Mouse (Mus musculus) hindbrain, postnatal 0 days (tissue): ENCODE measurements at regions not wholly inside any gene's neighbourhood (a gene's known extent, or its start where the extent isn't known, plus 50 kb on each side); places are given as distances from the start of the nearest gene placed in this dataset.

Experiments
- ATAC-seq: fragments of 200-750 bp; cut with Nextera tagmentation; 2 replicates; pipeline ENCODE4 v1.8.0; 2017; ENCODE audit warnings: mild to moderate bottlenecking, moderate TSS enrichment, moderate library complexity
- DNase-seq: peaks from one replicate; pipeline ENCODE4 v3.0.0-alpha.2; 2015; ENCODE audit warnings: low spot score
- H3K27ac ChIP-seq: fragments of 300-500 bp; sonication (generic); 2 replicates; pipeline ENCODE4 v1.5.1; 2014; ENCODE audit warnings: mild to moderate bottlenecking
- H3K27me3 ChIP-seq: fragments of 300-500 bp; sonication (generic); 2 replicates; pipeline ENCODE4 v1.6.1; 2014; ENCODE audit warnings: low read length, mixed read lengths; ENCODE audit not compliant: insufficient read depth
- H3K36me3 ChIP-seq: fragments of 300-500 bp; sonication (generic); 2 replicates; pipeline ENCODE4 v1.6.1; 2014; ENCODE audit warnings: low read length, mixed read lengths; ENCODE audit not compliant: insufficient read depth
- H3K4me1 ChIP-seq: fragments of 300-500 bp; sonication (generic); 2 replicates; pipeline ENCODE4 v1.6.1; 2014; ENCODE audit warnings: antibody characterized with exemption, low read length, mixed read lengths; ENCODE audit not compliant: insufficient read depth
- H3K4me2 ChIP-seq: fragments of 300-500 bp; sonication (generic); 2 replicates; pipeline ENCODE4 v1.6.1; 2014; ENCODE audit warnings: low read depth, mild to moderate bottlenecking, low read length, moderate library complexity, mixed read lengths
- H3K4me3 ChIP-seq: fragments of 300-500 bp; sonication (generic); 2 replicates; pipeline ENCODE4 v1.5.1; 2014; ENCODE audit warnings: low read length
- H3K9ac ChIP-seq: fragments of 300-500 bp; sonication (generic); replicated peaks from 2 replicates; pipeline ENCODE4 v1.6.1; 2014; ENCODE audit warnings: mild to moderate bottlenecking, low read length, moderate library complexity, mixed read lengths
- H3K9me3 ChIP-seq: fragments of 300-500 bp; sonication (generic); 2 replicates; pipeline ENCODE4 v1.6.1; 2016; ENCODE audit warnings: low read length, mixed read lengths
- CTCF ChIP-seq: IDR thresholded peaks from 2 replicates; pipeline ENCODE4 v1.5.1; 2016; ENCODE audit warnings: antibody characterized with exemption, control low read depth, low read depth
- WGBS: fragments of 180-500 bp; shearing (Covaris S2); extraction: QIAGEN DNeasy Blood & Tissue Kit; methylation state at CpG from one replicate; pipeline ENCODE4 v1.1.7; 2014; 5-methylcytosine and 5-hydroxymethylcytosine counted together

DNA sequence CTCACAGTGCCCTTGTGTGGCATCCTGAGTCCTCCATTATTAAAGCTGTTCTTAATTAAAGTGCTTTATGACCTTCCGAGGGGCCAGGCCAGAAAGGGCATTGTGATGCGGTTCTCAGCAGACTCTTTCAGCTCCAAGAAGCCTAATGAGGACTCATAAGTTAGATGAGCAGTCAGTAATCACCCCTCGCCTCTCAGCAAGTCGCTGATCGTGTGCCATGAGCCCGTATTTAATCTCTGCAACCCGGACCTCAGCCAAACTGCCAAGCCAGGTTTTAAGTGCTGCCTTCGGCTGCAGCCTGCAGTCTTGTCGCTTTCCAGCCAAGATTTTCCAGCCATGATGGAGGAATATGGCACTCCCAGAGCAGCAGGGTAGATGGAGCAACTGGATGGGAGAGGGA, 56.1 kb upstream of the Rbfox1 start:
- H3K27me3 ChIP-seq: no peaks in the 10 kb centered on the region
- no peak overlapping the region for H3K4me2 ChIP-seq
- peak; percentile 74 for DNase-seq
- no peak overlapping the region for H3K27ac ChIP-seq
- WGBS: 50% methylated on average over 9 of the region's 9 CpGs
- TF ChIP-seq CTCF: no peak
- H3K4me1 ChIP-seq: no peaks in the 10 kb centered on the region
- no peak overlapping the region for H3K9ac ChIP-seq
- H3K36me3 ChIP-seq: no peaks in the 10 kb centered on the region
- no peak overlapping the region for H3K4me3 ChIP-seq
- no peaks in the 10 kb centered on the region for H3K9me3 ChIP-seq
- ATAC-seq: no peak

DNA sequence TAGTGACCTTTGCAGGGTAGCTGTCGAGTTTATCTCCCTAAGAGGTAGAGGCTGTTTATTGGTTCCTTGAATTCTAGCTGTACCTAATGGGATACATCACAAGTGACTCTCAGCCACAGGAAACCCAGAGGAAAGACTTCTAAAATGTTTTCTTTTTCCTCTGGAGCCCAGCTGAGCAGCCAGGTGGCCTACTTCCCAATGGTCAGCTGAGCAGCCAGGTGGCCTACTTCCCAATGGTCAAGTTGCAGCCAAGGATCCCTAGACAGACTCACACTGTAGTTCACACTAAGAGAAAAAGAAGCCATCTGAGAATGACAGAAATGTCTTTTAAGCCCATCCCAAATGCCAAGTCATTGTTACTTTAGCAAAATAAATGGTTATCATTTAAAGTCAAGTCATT, 61.8 kb upstream of the Rbfox1 start:
- TF ChIP-seq CTCF: no peak
- no peaks in the 10 kb centered on the region for H3K27me3 ChIP-seq
- H3K4me2 ChIP-seq: no peak overlapping the region
- DNase-seq: no peak
- no peak overlapping the region for H3K9ac ChIP-seq
- 62% methylated on average over 1 of the region's 1 CpGs for WGBS
- H3K4me3 ChIP-seq: no peak overlapping the region
- no peaks in the 10 kb centered on the region for H3K4me1 ChIP-seq
- no peaks in the 10 kb centered on the region for H3K36me3 ChIP-seq
- no peak for ATAC-seq
- H3K9me3 ChIP-seq: no peaks in the 10 kb centered on the region
- no peak overlapping the region for H3K27ac ChIP-seq

DNA sequence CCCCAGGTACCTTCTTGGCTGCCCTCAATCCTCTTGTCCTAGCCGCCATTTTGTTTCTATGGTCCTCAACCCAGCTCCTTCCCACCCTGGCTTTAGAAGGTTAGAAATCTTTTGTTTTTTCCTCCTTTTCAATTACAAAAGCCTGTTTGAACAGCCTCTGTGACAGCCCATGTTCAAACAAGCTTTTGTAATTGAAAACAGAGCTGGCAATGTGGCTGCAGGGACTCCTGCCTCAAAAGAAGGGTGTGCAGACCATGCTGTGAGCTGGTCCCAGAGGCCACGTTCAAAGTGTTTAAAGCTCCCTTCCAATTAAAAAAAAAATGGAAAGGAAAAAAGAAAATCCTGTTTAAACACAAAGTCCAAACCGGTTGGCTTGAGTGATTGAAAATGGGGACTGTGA, 68.0 kb upstream of the Rbfox1 start:
- Histone ChIP-seq H3K27me3 (no peaks in the 10 kb centered on the region), H3K4me2 (no peak overlapping the region), H3K27ac (no peak overlapping the region), H3K4me3 (no peak overlapping the region), H3K9ac (no peak overlapping the region), H3K9me3 (no peaks in the 10 kb centered on the region), H3K36me3 (no peaks in the 10 kb centered on the region), H3K4me1 (peaks cover 2% of the 10 kb centered on the region; the same call in 1 of the 2 replicates)
- no peak for ATAC-seq
- TF ChIP-seq CTCF: no peak
- DNase-seq: no peak
- 30% methylated on average over 3 of the region's 3 CpGs for WGBS

- no peak for ATAC-seq
- no peak for TF ChIP-seq CTCF
- no peak overlapping the region for H3K4me2 ChIP-seq
Measured at GRCm38 (mm10) chr16:5812245-5812820, 72.8 kb upstream of the Rbfox1 start.

GRCm38 (mm10) chr16:5811654-5811992, 73.5 kb upstream of the Rbfox1 start:
- 40% methylated on average over 2 of the region's 2 CpGs for WGBS
- DNase-seq: no peak
- no peaks in the 10 kb centered on the region for H3K9me3 ChIP-seq
- H3K27ac ChIP-seq: no peak overlapping the region; the same call in 1 of the 2 replicates
- H3K4me3 ChIP-seq: no peak overlapping the region
- H3K36me3 ChIP-seq: no peaks in the 10 kb centered on the region
- H3K4me2 ChIP-seq: no peak overlapping the region
- peaks cover 17% of the 10 kb centered on the region; the same call in 1 of the 2 replicates for H3K4me1 ChIP-seq
- H3K27me3 ChIP-seq: no peaks in the 10 kb centered on the region
- H3K9ac ChIP-seq: no peak overlapping the region
- no peak for TF ChIP-seq CTCF
- peak; percentile 55; the same call in 1 of the 2 replicates for ATAC-seq

More at GRCm38 (mm10) chr16:5812245-5812820, 72.8 kb upstream of the Rbfox1 start:
- Histone ChIP-seq H3K9me3 (no peaks in the 10 kb centered on the region), H3K36me3 (no peaks in the 10 kb centered on the region), H3K27me3 (no peaks in the 10 kb centered on the region), H3K9ac (no peak overlapping the region), H3K4me1 (peaks cover 17% of the 10 kb centered on the region; the same call in 1 of the 2 replicates), H3K4me3 (no peak overlapping the region), H3K27ac (no peak overlapping the region)
- no peak for DNase-seq
- 68% methylated on average over 2 of the region's 2 CpGs for WGBS

DNA sequence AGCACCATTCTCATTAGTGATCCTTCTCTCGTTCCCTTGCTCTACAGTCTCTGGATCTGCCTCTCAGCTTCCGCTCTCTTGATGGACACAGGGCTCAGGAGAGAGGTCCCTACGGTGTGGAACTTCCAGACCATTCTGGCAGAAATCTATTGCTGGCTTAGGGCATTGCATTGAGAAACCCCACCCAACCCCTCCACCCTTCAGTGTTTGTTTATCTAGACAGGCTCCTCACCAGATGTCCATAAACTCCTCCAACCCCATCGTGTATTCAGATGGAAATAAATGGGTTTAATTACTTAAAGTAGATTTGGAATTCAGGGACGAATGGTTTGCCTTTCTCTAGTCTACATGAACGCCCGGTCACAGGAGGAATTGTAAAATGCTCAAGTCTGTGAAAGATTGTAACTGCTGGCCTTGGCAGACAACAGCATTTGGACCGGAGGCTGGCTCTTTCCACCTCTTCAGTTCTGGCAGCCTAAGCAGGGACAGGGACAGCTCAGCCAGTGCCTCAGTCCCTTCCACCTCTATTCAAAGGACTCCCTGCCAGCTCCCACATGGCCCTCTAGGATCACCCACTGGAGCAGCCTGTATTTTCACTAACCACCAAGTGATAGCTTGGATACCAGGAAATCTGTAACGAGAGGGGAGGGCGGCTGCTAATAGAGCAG, 74.0 kb upstream of the Rbfox1 start:
- peak; percentile 71 for ATAC-seq
- WGBS: 32% methylated on average over 10 of the region's 10 CpGs
- H3K9me3 ChIP-seq: no peaks in the 10 kb centered on the region
- TF ChIP-seq CTCF: no peak
- DNase-seq: peak; percentile 64
- H3K4me1 ChIP-seq: peaks cover 17% of the 10 kb centered on the region; the same call in 1 of the 2 replicates
- H3K36me3 ChIP-seq: no peaks in the 10 kb centered on the region
- no peak overlapping the region for H3K4me2 ChIP-seq
- no peak overlapping the region for H3K4me3 ChIP-seq
- no peak overlapping the region for H3K9ac ChIP-seq
- H3K27me3 ChIP-seq: no peaks in the 10 kb centered on the region
- H3K27ac ChIP-seq: peak overlapping the region; percentile 32; the same call in 1 of the 2 replicates

DNA sequence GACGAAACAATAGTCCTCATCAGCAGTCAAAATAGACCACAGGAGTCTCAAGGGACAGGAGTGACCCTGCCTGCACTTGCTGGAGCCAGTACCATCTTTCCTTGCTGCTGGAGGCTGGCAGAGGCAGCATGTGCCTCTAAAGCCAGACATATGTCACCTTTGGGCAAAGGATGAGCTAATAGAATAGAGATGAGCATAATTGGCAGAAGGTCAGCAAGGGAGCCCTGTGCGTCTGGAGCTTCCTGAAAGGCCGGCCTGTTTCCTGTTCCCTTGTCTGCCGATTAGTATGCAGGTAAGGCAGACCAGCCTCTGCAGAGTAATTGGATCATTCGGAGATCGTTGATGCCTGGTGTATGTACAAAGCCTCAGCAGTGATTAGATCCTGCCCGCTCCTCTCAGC, 87.0 kb upstream of the Rbfox1 start:
- no peaks in the 10 kb centered on the region for H3K36me3 ChIP-seq
- H3K27me3 ChIP-seq: no peaks in the 10 kb centered on the region
- no peak for TF ChIP-seq CTCF
- no peak overlapping the region for H3K4me3 ChIP-seq
- H3K9ac ChIP-seq: no peak overlapping the region
- H3K4me1 ChIP-seq: peaks cover 4% of the 10 kb centered on the region; the same call in 1 of the 2 replicates
- DNase-seq: peak; percentile 59
- no peaks in the 10 kb centered on the region for H3K9me3 ChIP-seq
- peak; percentile 55 for ATAC-seq
- no peak overlapping the region for H3K27ac ChIP-seq
- no peak overlapping the region for H3K4me2 ChIP-seq
- WGBS: 27% methylated on average over 7 of the region's 7 CpGs
